Mouse (Mus musculus) MEL (cell line): ENCODE measurements around the gene Hist1h2ac. TPM values are rescaled to one million over a fixed set of nuclear protein-coding genes. Genes with fewer than 3 reads are reported as not detected.

ENCODE experiments used
- DNase-seq: peaks from one replicate; pipeline ENCODE4 v3.0.0; 2011; ENCODE audit warnings: low read depth, low spot score
- H3K27ac ChIP-seq: 2 replicates; pipeline ENCODE4 v1.5.1; 2012; ENCODE audit warnings: low read depth, mild to moderate bottlenecking, control low read depth, low read length, moderate library complexity; ENCODE audit not compliant: control insufficient read depth
- H3K27me3 ChIP-seq, 2 experiments: fragments of 150-350 bp in 1 of 2; sonication (generic) in 1 of 2; 2 replicates each; pipeline ENCODE4 v1.6.1; 2012; ENCODE audit warnings: low read length in 2 of 2, mild to moderate bottlenecking in 2 of 2, improper control_type of control experiment in 1 of 2, moderate library complexity in 1 of 2; ENCODE audit not compliant: insufficient read depth in 2 of 2, control insufficient read depth in 1 of 2
- H3K36me3 ChIP-seq, 2 experiments: 2 replicates each; pipeline ENCODE4 v1.6.1; 2012 to 2014; ENCODE audit warnings: low read length in 2 of 2, improper control_type of control experiment in 1 of 2, inconsistent platforms in 1 of 2, mild to moderate bottlenecking in 1 of 2; ENCODE audit not compliant: insufficient read depth in 2 of 2, control insufficient read depth in 1 of 2
- H3K4me1 ChIP-seq, 2 experiments: fragments of 150-350 bp in 1 of 2; sonication (generic) in 1 of 2; 2 replicates each; pipeline ENCODE4 v1.6.1; 2012; ENCODE audit warnings: low read length in 2 of 2, improper control_type of control experiment in 1 of 2, mild to moderate bottlenecking in 1 of 2; ENCODE audit not compliant: insufficient read depth in 2 of 2, control insufficient read depth in 1 of 2
- H3K4me3 ChIP-seq, 2 experiments: fragments of 150-350 bp in 1 of 2; sonication (generic) in 1 of 2; 2 replicates each; pipeline ENCODE4 v1.5.1; 2012; ENCODE audit warnings: low read depth in 2 of 2, low read length in 2 of 2, mild to moderate bottlenecking in 2 of 2, moderate library complexity in 2 of 2, control low read depth in 1 of 2, improper control_type of control experiment in 1 of 2; ENCODE audit not compliant: control insufficient read depth in 1 of 2, insufficient read depth in 1 of 2
- H3K79me2 ChIP-seq: 2 replicates; pipeline ENCODE4 v1.6.1; 2012; ENCODE audit warnings: mild to moderate bottlenecking, low read length, moderate library complexity; ENCODE audit not compliant: control insufficient read depth, poor library complexity, insufficient read depth
- H3K9ac ChIP-seq: 2 replicates; pipeline ENCODE4 v1.6.1; 2012; ENCODE audit warnings: low read depth, mild to moderate bottlenecking, control low read depth, low read length, moderate library complexity; ENCODE audit not compliant: control insufficient read depth, poor library complexity, severe bottlenecking
- H3K9me3 ChIP-seq: fragments of 150-350 bp; sonication (generic); replicated peaks from 2 replicates; pipeline ENCODE4 v1.6.1; 2012; ENCODE audit warnings: mild to moderate bottlenecking, low read length, improper control_type of control experiment, moderate library complexity; ENCODE audit not compliant: insufficient read depth
- CHD2 ChIP-seq: IDR thresholded peaks from 2 replicates; pipeline ENCODE4 v1.6.1; 2011; ENCODE audit warnings: low read length, improper control_type of control experiment
- EP300 ChIP-seq, 2 experiments: IDR thresholded peaks; 2 replicates each; pipeline ENCODE4 v1.6.1; 2011; ENCODE audit warnings: improper control_type of control experiment in 2 of 2, low read length in 2 of 2, low read depth in 1 of 2, mild to moderate bottlenecking in 1 of 2
- ETS1 ChIP-seq: IDR thresholded peaks from 2 replicates; pipeline ENCODE4 v1.6.1; 2012; ENCODE audit warnings: low read depth, mild to moderate bottlenecking, inconsistent platforms, low read length, improper control_type of control experiment, moderate library complexity
- GABPA ChIP-seq: IDR thresholded peaks from 2 replicates; pipeline ENCODE4 v1.6.1; 2012; ENCODE audit warnings: low read depth, mild to moderate bottlenecking, inconsistent platforms, low read length, improper control_type of control experiment, moderate library complexity
- MAFK ChIP-seq: IDR thresholded peaks from 2 replicates; pipeline ENCODE4 v1.6.1; 2011; ENCODE audit warnings: low read depth, mild to moderate bottlenecking, low read length, improper control_type of control experiment, borderline replicate concordance
- MAX ChIP-seq: IDR thresholded peaks from 2 replicates; pipeline ENCODE4 v1.6.1; 2011; ENCODE audit warnings: low read length, improper control_type of control experiment
- MAZ ChIP-seq: IDR thresholded peaks from 2 replicates; pipeline ENCODE4 v1.6.1; 2012; ENCODE audit warnings: low read depth, mild to moderate bottlenecking, inconsistent platforms, low read length, improper control_type of control experiment
- MEF2A ChIP-seq: IDR thresholded peaks from 2 replicates; pipeline ENCODE4 v1.6.1; 2014; ENCODE audit warnings: low read depth, mild to moderate bottlenecking, inconsistent platforms, low read length, improper control_type of control experiment; ENCODE audit not compliant: poor library complexity, insufficient replicate concordance, severe bottlenecking; ENCODE audit errors: extremely low read depth
- MYB ChIP-seq: IDR thresholded peaks from 2 replicates; pipeline ENCODE4 v1.6.1; 2011; ENCODE audit warnings: mild to moderate bottlenecking, low read depth, low read length, improper control_type of control experiment
- POLR2AphosphoS2 ChIP-seq: IDR thresholded peaks from 2 replicates; pipeline ENCODE4 v1.6.1; 2011; ENCODE audit warnings: low read length, improper control_type of control experiment
- POLR2AphosphoS5 ChIP-seq: IDR thresholded peaks from 2 replicates; pipeline ENCODE4 v1.6.1; 2012; ENCODE audit warnings: low read depth, borderline replicate concordance, mild to moderate bottlenecking, inconsistent platforms, low read length, moderate library complexity, mixed read lengths
- TAL1 ChIP-seq: IDR thresholded peaks from 2 replicates; pipeline ENCODE4 v1.6.1; 2012; ENCODE audit warnings: mild to moderate bottlenecking, inconsistent platforms, low read length, moderate library complexity, mixed read lengths
- TBP ChIP-seq: IDR thresholded peaks from 2 replicates; pipeline ENCODE4 v1.8.0; 2011; ENCODE audit warnings: low read depth, low read length, improper control_type of control experiment
- UBTF ChIP-seq: IDR thresholded peaks from 2 replicates; pipeline ENCODE4 v1.6.1; 2012; ENCODE audit warnings: low read depth, mild to moderate bottlenecking, inconsistent platforms, low read length, improper control_type of control experiment, moderate library complexity, borderline replicate concordance; ENCODE audit not compliant: insufficient read depth
- USF1 ChIP-seq: IDR thresholded peaks from 2 replicates; pipeline ENCODE4 v1.6.1; 2014; ENCODE audit warnings: low read depth, mild to moderate bottlenecking, inconsistent platforms, low read length, improper control_type of control experiment, moderate library complexity
- USF2 ChIP-seq, 2 experiments: IDR thresholded peaks; 2 replicates each; pipeline ENCODE4 v1.6.1; 2011 to 2012; ENCODE audit warnings: improper control_type of control experiment in 2 of 2, low read length in 2 of 2, borderline replicate concordance in 1 of 2, inconsistent platforms in 1 of 2, low read depth in 1 of 2, mild to moderate bottlenecking in 1 of 2; ENCODE audit not compliant: insufficient read depth in 1 of 2
- ZC3H11A ChIP-seq: IDR thresholded peaks from 2 replicates; pipeline ENCODE4 v1.6.1; 2012; ENCODE audit warnings: low read depth, mild to moderate bottlenecking, inconsistent platforms, low read length, improper control_type of control experiment
- ZNF384 ChIP-seq: IDR thresholded peaks from 2 replicates; pipeline ENCODE4 v1.6.1; 2012; ENCODE audit warnings: low read depth, mild to moderate bottlenecking, inconsistent platforms, low read length, improper control_type of control experiment
- polyA plus RNA-seq, 2 experiments: library from polyadenylated mRNA; stranded (reverse) in 1 of 2; unstranded in 1 of 2; fragments of >175 nt in 1 of 2; fragments of >200 nt in 1 of 2; gene quantifications; 2 replicates each; pipeline versions ENCODE4 v1.2.1 to v1.2.4; 2012; ENCODE audit warnings: low replicate concordance in 2 of 2, low read depth in 1 of 2; ENCODE audit not compliant: insufficient read length in 2 of 2, insufficient read depth in 1 of 2, missing spikeins in 1 of 2
- total RNA-seq: library from RNA; depleted of rRNA; stranded (reverse); fragments of 300-350 nt; gene quantifications from 2 replicates; pipeline ENCODE4 v1.2.3, GENCODE M21; 2012; rRNA removed

Hist1h2ac gene
- total and polyA plus RNA-seq, 3 experiments: 0.15 to 123 TPM; not detected in 1

DNA sequence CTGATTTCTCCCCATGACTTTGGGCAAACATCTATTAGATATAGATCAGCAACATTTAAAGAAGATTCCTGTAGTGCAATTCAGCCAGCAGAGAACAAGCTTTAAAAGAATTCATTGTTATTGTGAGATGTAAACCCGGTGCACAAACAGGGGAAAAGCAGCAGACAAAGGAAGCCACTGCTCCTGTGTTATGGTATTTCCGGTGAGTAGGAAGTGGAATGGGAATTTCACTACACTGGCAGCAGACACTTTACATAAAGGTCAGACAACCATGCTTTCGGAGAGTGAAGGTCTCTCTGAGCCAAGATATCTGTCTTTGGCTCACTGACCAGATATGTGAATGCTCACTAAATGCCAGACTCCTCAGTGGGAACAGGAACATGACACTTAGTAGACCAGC, 21.2 kb downstream of the Hist1h2ac start:
- H3K9me3 ChIP-seq: no peaks in the 10 kb centered on the region
- H3K4me1 ChIP-seq: no peaks in the 10 kb centered on the region
- TF ChIP-seq MEF2A (no peak), TBP (no peak), MAFK (no peak), USF1 (no peak), POLR2AphosphoS2 (no peak), CHD2 (no peak)
- H3K9ac ChIP-seq: no peak overlapping the region
- H3K36me3 ChIP-seq: no peaks in the 10 kb centered on the region
- no peaks in the 10 kb centered on the region for H3K79me2 ChIP-seq
- no peak overlapping the region for H3K27ac ChIP-seq
- H3K4me3 ChIP-seq: no peak overlapping the region
- no peak for DNase-seq
- H3K27me3 ChIP-seq: peaks cover 4 to 5% of the 10 kb centered on the region in 2 experiments

DNA sequence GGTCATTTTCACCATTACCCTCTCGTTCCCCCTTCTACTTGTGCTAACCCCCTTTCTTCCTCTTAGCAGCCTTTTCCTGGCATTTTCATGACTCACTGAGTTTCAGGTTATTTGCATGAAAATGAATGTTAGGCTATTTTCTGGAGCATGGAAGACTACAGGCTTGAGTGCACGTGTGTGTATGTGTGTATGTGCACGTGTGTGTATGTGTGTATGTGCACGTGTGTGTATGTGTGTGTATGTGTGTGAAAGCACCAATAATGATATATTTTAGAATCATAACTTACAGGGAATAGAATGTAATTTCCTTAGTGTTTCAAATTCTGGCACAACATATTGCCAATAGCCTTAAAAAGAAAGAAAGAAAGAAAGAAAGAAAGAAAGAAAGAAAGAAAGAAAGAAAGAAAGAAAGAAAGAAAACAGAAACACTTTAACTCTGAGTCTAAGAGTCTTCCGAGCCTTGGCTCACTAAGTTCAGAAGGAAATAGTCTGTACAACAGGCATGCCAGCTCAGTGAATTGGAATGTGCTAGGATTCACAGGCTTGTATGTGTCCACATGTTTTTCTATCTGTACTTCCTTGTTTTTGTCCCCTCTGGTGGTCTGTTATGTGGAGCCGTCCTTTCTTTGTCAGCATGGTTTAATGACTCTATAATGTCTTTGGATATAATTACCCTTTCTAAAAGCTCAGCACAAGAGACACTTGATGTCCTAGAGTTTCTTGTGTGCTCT, 23.9 kb downstream of the Hist1h2ac start:
- Histone ChIP-seq H3K9me3 (no peaks in the 10 kb centered on the region), H3K36me3 (no peaks in the 10 kb centered on the region), H3K4me1 (no peaks in the 10 kb centered on the region), H3K9ac (no peak overlapping the region), H3K4me3 (no peak overlapping the region), H3K79me2 (no peaks in the 10 kb centered on the region), H3K27me3 (peaks cover 4 to 5% of the 10 kb centered on the region in 2 experiments), H3K27ac (no peak overlapping the region)
- no peak for DNase-seq
- TF ChIP-seq POLR2AphosphoS5: no peak
- no peak for TF ChIP-seq ZNF384
- no peak for TF ChIP-seq MYB
- no peak for TF ChIP-seq MEF2A
- no peak for TF ChIP-seq USF2 (IDR thresholded peaks at IDR 0.05; ENCODE audit: borderline replicate concordance in 1 of 2, insufficient read depth in 1 of 2, low read depth in 1 of 2, low read length in 2 of 2)
- no peak for TF ChIP-seq UBTF
- no peak for TF ChIP-seq EP300 (IDR thresholded peaks at IDR 0.05; ENCODE audit: low read depth in 1 of 2, low read length in 2 of 2)
- no peak for TF ChIP-seq GABPA
- no peak for TF ChIP-seq MAX
- TF ChIP-seq MAZ: no peak
- no peak for TF ChIP-seq USF1
- no peak for TF ChIP-seq ETS1
- no peak for TF ChIP-seq TAL1
- TF ChIP-seq ZC3H11A: no peak

Other genes starting within 250 kb of the Hist1h2ac start
Only the 30 nearest of the 36 such genes appear.
- gene Hist1h2af, start 150.0 kb downstream of the Hist1h2ac start, total RNA-seq: 939 and 1,000 TPM in 2 replicates
- 10 to 100 TPM in 1 of 2 experiments, not detected in 1; 64.3 TPM for gene Hist1h2af, start 150.0 kb downstream of the Hist1h2ac start, polyA plus RNA-seq
- gene Hist1h3g, start 148.5 kb downstream of the Hist1h2ac start, total RNA-seq: 441 and 728 TPM in 2 replicates
- 1 to 10 TPM in 1 of 2 experiments, not detected in 1; 5.2 TPM for gene Hist1h3g, start 148.5 kb downstream of the Hist1h2ac start, polyA plus RNA-seq
- 275 and 350 TPM in 2 replicates for gene Hist1h2bh, start 140.6 kb downstream of the Hist1h2ac start, total RNA-seq
- under 1 TPM in 1 of 2 experiments, not detected in 1; 0.70 TPM for gene Hist1h2bh, start 140.6 kb downstream of the Hist1h2ac start, polyA plus RNA-seq
- 541 and 709 TPM in 2 replicates for gene Hist1h3f, start 139.9 kb downstream of the Hist1h2ac start, total RNA-seq
- 1 to 10 TPM in 1 of 2 experiments, not detected in 1; 1.2 TPM for gene Hist1h3f, start 139.9 kb downstream of the Hist1h2ac start, polyA plus RNA-seq
- 3,786 and 4,217 TPM in 2 replicates for gene Hist1h4f, start 132.3 kb downstream of the Hist1h2ac start, total RNA-seq
- gene Hist1h4f, start 132.3 kb downstream of the Hist1h2ac start, polyA plus RNA-seq: 10 to 100 TPM in 1 of 2 experiments, not detected in 1; 14.4 TPM
- gene Hist1h1d, start 130.7 kb downstream of the Hist1h2ac start, total RNA-seq: 115 and 134 TPM in 2 replicates
- under 1 TPM in 1 of 2 experiments, not detected in 1; 0.24 TPM for gene Hist1h1d, start 130.7 kb downstream of the Hist1h2ac start, polyA plus RNA-seq
- gene Hist1h3e, start 121.6 kb downstream of the Hist1h2ac start, total RNA-seq: 1,049 and 1,400 TPM in 2 replicates
- 1 to 10 TPM in 1 of 2 experiments, not detected in 1; 4.5 TPM for gene Hist1h3e, start 121.6 kb downstream of the Hist1h2ac start, polyA plus RNA-seq
- gene Hist1h2ae, start 112.7 kb downstream of the Hist1h2ac start, total RNA-seq: 560 and 662 TPM in 2 replicates
- gene Hist1h2ae, start 112.7 kb downstream of the Hist1h2ac start, polyA plus RNA-seq: 1 to 10 TPM in 1 of 2 experiments, not detected in 1; 3.3 TPM
- gene Hist1h2bg, start 112.6 kb downstream of the Hist1h2ac start, total RNA-seq: 2,580 and 3,348 TPM in 2 replicates
- 10 to 100 TPM in 1 of 2 experiments, not detected in 1; 14.7 TPM for gene Hist1h2bg, start 112.6 kb downstream of the Hist1h2ac start, polyA plus RNA-seq
- 1,093 and 1,255 TPM in 2 replicates for gene Hist1h2bf, start 109.8 kb downstream of the Hist1h2ac start, total RNA-seq
- 1 to 10 TPM in 1 of 2 experiments, not detected in 1; 2.2 TPM for gene Hist1h2bf, start 109.8 kb downstream of the Hist1h2ac start, polyA plus RNA-seq
- 924 and 1,082 TPM in 2 replicates for gene Hist1h2ad, start 109.6 kb downstream of the Hist1h2ac start, total RNA-seq
- under 1 TPM in 1 of 2 experiments, not detected in 1; 0.14 TPM for gene Hist1h2ad, start 109.6 kb downstream of the Hist1h2ac start, polyA plus RNA-seq
- 150 and 212 TPM in 2 replicates for gene Hist1h3d, start 108.2 kb downstream of the Hist1h2ac start, total RNA-seq
- gene Hist1h3d, start 108.2 kb downstream of the Hist1h2ac start, polyA plus RNA-seq: 1 to 10 TPM in 1 of 2 experiments, not detected in 1; 1.4 TPM
- 1,889 and 1,922 TPM in 2 replicates for gene Hist1h4d, start 102.3 kb downstream of the Hist1h2ac start, total RNA-seq
- gene Hist1h4d, start 102.3 kb downstream of the Hist1h2ac start, polyA plus RNA-seq: 10 to 100 TPM in 1 of 2 experiments, not detected in 1; 11.7 TPM
- gene Hist1h2be, start 62.8 kb downstream of the Hist1h2ac start, total RNA-seq: 237 and 340 TPM in 2 replicates
- gene Hist1h2be, start 62.8 kb downstream of the Hist1h2ac start, polyA plus RNA-seq: under 1 TPM in 1 of 2 experiments, not detected in 1; 0.49 TPM
- gene Hist1h1e, start 61.4 kb downstream of the Hist1h2ac start, total RNA-seq: 268 and 340 TPM in 2 replicates
- gene Hist1h1e, start 61.4 kb downstream of the Hist1h2ac start, polyA plus RNA-seq: 1 to 10 TPM in 1 of 2 experiments, not detected in 1; 1.6 TPM
- gene Hist1h2bc, start 251 bp upstream of the Hist1h2ac start, total RNA-seq: 694 and 982 TPM in 2 replicates
- 1 to 10 TPM in 1 of 2 experiments, not detected in 1; 3.1 TPM for gene Hist1h2bc, start 251 bp upstream of the Hist1h2ac start, polyA plus RNA-seq
- 2.7 and 6.3 TPM in 2 replicates for gene Hist1h1t, start 11.9 kb upstream of the Hist1h2ac start, total RNA-seq
- gene Hist1h1t, start 11.9 kb upstream of the Hist1h2ac start, polyA plus RNA-seq: not detected
- 1,967 and 2,008 TPM in 2 replicates for gene Hist1h4c, start 14.5 kb upstream of the Hist1h2ac start, total RNA-seq
- 1 to 10 TPM in 1 of 2 experiments, not detected in 1; 4.1 TPM for gene Hist1h4c, start 14.5 kb upstream of the Hist1h2ac start, polyA plus RNA-seq
- not detected in 2 replicates for gene Hfe, start 26.9 kb upstream of the Hist1h2ac start, total RNA-seq
- not detected for gene Hfe, start 26.9 kb upstream of the Hist1h2ac start, polyA plus RNA-seq
- 348 and 479 TPM in 2 replicates for gene Hist1h1c, start 54.9 kb upstream of the Hist1h2ac start, total RNA-seq
- 1 to 10 TPM in 1 of 2 experiments, not detected in 1; 3.8 TPM for gene Hist1h1c, start 54.9 kb upstream of the Hist1h2ac start, polyA plus RNA-seq
- 1,651 and 2,239 TPM in 2 replicates for gene Hist1h3c, start 61.7 kb upstream of the Hist1h2ac start, total RNA-seq
- gene Hist1h3c, start 61.7 kb upstream of the Hist1h2ac start, polyA plus RNA-seq: 1 to 10 TPM in 1 of 2 experiments, not detected in 1; 1.7 TPM
- gene Hist1h2bb, start 62.8 kb upstream of the Hist1h2ac start, total RNA-seq: 2,278 and 3,150 TPM in 2 replicates
- 1 to 10 TPM in 1 of 2 experiments, not detected in 1; 3.2 TPM for gene Hist1h2bb, start 62.8 kb upstream of the Hist1h2ac start, polyA plus RNA-seq
- gene Hist1h2ab, start 67.2 kb upstream of the Hist1h2ac start, total RNA-seq: 2,219 and 2,780 TPM in 2 replicates
- gene Hist1h2ab, start 67.2 kb upstream of the Hist1h2ac start, polyA plus RNA-seq: 1 to 10 TPM in 1 of 2 experiments, not detected in 1; 8.0 TPM
- gene Hist1h3b, start 68.3 kb upstream of the Hist1h2ac start, total RNA-seq: 1,725 and 2,102 TPM in 2 replicates
- 1 to 10 TPM in 1 of 2 experiments, not detected in 1; 6.6 TPM for gene Hist1h3b, start 68.3 kb upstream of the Hist1h2ac start, polyA plus RNA-seq
- 3,071 and 3,339 TPM in 2 replicates for gene Hist1h4b, start 73.1 kb upstream of the Hist1h2ac start, total RNA-seq
- gene Hist1h4b, start 73.1 kb upstream of the Hist1h2ac start, polyA plus RNA-seq: 10 to 100 TPM in 1 of 2 experiments, not detected in 1; 19.0 TPM
- 2,939 and 3,025 TPM in 2 replicates for gene Hist1h4a, start 77.3 kb upstream of the Hist1h2ac start, total RNA-seq
- gene Hist1h4a, start 77.3 kb upstream of the Hist1h2ac start, polyA plus RNA-seq: 1 to 10 TPM in 1 of 2 experiments, not detected in 1; 9.8 TPM
- 1,097 and 1,298 TPM in 2 replicates for gene Hist1h3a, start 78.4 kb upstream of the Hist1h2ac start, total RNA-seq
- 1 to 10 TPM in 1 of 2 experiments, not detected in 1; 6.5 TPM for gene Hist1h3a, start 78.4 kb upstream of the Hist1h2ac start, polyA plus RNA-seq
- gene Hist1h1a, start 79.7 kb upstream of the Hist1h2ac start, total RNA-seq: 2,211 and 2,669 TPM in 2 replicates
- 1 to 10 TPM in 1 of 2 experiments, not detected in 1; 4.1 TPM for gene Hist1h1a, start 79.7 kb upstream of the Hist1h2ac start, polyA plus RNA-seq
- gene Trim38, start 86.0 kb upstream of the Hist1h2ac start, total RNA-seq: not detected in 2 replicates
- gene Trim38, start 86.0 kb upstream of the Hist1h2ac start, polyA plus RNA-seq: not detected
- gene Slc17a2, start 123.0 kb upstream of the Hist1h2ac start, total RNA-seq: not detected in 2 replicates
- gene Slc17a2, start 123.0 kb upstream of the Hist1h2ac start, polyA plus RNA-seq: not detected